Mouse (Mus musculus) liver, embryonic 13.5 days (tissue): ENCODE results near the gene Rnf113a2. TPM values are rescaled to one million over a fixed set of nuclear protein-coding genes. Genes with fewer than 3 reads are reported as not detected.

Experiments
- ATAC-seq: fragments of 200-750 bp; cut with Nextera tagmentation; 2 replicates; pipeline ENCODE4 v1.8.0; 2017; ENCODE audit warnings: low read depth, mild to moderate bottlenecking, moderate number of reproducible peaks, moderate library complexity
- DNase-seq: peaks from one replicate; pipeline ENCODE4 v3.0.0; 2022
- H3K27ac ChIP-seq: fragments of 300-500 bp; sonication (generic); 2 replicates; pipeline ENCODE4 v1.5.1; 2015; ENCODE audit warnings: moderate library complexity, mild to moderate bottlenecking, inconsistent platforms
- H3K27me3 ChIP-seq: fragments of 300-500 bp; sonication (generic); 2 replicates; pipeline ENCODE4 v1.6.1; 2015; ENCODE audit warnings: mild to moderate bottlenecking, inconsistent platforms
- H3K36me3 ChIP-seq: fragments of 300-500 bp; sonication (generic); 2 replicates; pipeline ENCODE4 v1.6.1; 2015; ENCODE audit warnings: mild to moderate bottlenecking, inconsistent platforms
- H3K4me1 ChIP-seq: fragments of 300-500 bp; sonication (generic); replicated peaks from 2 replicates; pipeline ENCODE4 v1.6.1; 2015; ENCODE audit warnings: inconsistent platforms
- H3K4me2 ChIP-seq: fragments of 300-500 bp; sonication (generic); 2 replicates; pipeline ENCODE4 v1.6.1; 2015; ENCODE audit warnings: inconsistent platforms, mild to moderate bottlenecking, moderate library complexity
- H3K4me3 ChIP-seq: fragments of 300-500 bp; sonication (generic); replicated peaks from 2 replicates; pipeline ENCODE4 v1.5.1; 2015; ENCODE audit warnings: mild to moderate bottlenecking, inconsistent platforms
- H3K9ac ChIP-seq: fragments of 300-500 bp; sonication (generic); 2 replicates; pipeline ENCODE4 v1.6.1; 2015; ENCODE audit warnings: mild to moderate bottlenecking, inconsistent platforms
- H3K9me3 ChIP-seq: fragments of 300-500 bp; sonication (generic); replicated peaks from 2 replicates; pipeline ENCODE4 v1.6.1; 2016; ENCODE audit warnings: inconsistent platforms
- WGBS: fragments of 180-500 bp; shearing (Covaris S2); methylation state at CpG from one replicate; pipeline ENCODE4 v1.1.7; 2015; ENCODE audit not compliant: insufficient replicate concordance; 5-methylcytosine and 5-hydroxymethylcytosine counted together
- polyA plus RNA-seq: library from polyadenylated mRNA; unstranded; fragments of >200 nt; fragmentation: Nextera tagmentation; extraction: Ambion mirVana; gene quantifications from 2 replicates; pipeline ENCODE4 v1.2.1, GENCODE M21; 2015

The Rnf113a2 gene
- polyA plus RNA-seq, 1 experiment from 2014 or later, result 15.8 TPM

- Histone ChIP-seq H3K9ac (no peak overlapping the region), H3K4me2 (no peak overlapping the region), H3K27ac (peak overlapping the region; percentile 29; the same call in 1 of the 2 replicates), H3K4me3 (no peak overlapping the region), H3K27me3 (no peaks in the 10 kb centered on the region), H3K9me3 (no peaks in the 10 kb centered on the region), H3K4me1 (peaks cover 23% of the 10 kb centered on the region), H3K36me3 (no peaks in the 10 kb centered on the region)
- DNase-seq, result no peak
- peak; percentile 58 for ATAC-seq
- WGBS, result 74% methylated on average over 14 of the region's 14 CpGs
Observed at GRCm38 (mm10) chr12:84396947-84397679, 19.9 kb upstream of the Rnf113a2 start.

DNA sequence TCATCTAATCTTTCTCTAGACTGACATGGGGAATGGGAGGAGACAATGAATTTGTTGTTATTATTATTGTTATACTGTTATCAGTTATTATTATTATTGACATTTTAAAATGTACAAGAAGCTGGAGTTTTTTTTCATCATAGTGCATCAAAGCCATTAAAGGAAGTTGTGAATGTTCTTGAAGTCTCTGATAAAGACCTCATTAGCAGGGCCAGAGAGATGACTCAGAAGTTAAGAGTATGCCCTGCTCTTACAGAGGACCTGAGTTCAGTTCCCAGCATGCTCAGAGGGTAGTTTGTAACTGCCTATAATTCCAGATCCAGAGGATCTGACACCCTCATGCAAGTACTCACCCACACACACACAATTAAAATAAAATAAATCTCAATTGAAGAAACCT lies 19.3 kb upstream of the Rnf113a2 start:
- peaks cover 23% of the 10 kb centered on the region for H3K4me1 ChIP-seq
- no peaks in the 10 kb centered on the region for H3K27me3 ChIP-seq
- no peak for ATAC-seq
- no peaks in the 10 kb centered on the region for H3K36me3 ChIP-seq
- no peak overlapping the region for H3K4me2 ChIP-seq
- no peak overlapping the region for H3K9ac ChIP-seq
- no peaks in the 10 kb centered on the region for H3K9me3 ChIP-seq
- no peak for DNase-seq
- H3K4me3 ChIP-seq, result no peak overlapping the region
- no peak overlapping the region for H3K27ac ChIP-seq

GRCm38 (mm10) chr12:84398629-84399028 lies 18.4 kb upstream of the Rnf113a2 start:
- ATAC-seq, result no peak
- Histone ChIP-seq H3K27me3 (no peaks in the 10 kb centered on the region), H3K9me3 (no peaks in the 10 kb centered on the region), H3K27ac (no peak overlapping the region), H3K4me1 (peaks cover 23% of the 10 kb centered on the region), H3K36me3 (no peaks in the 10 kb centered on the region), H3K4me3 (no peak overlapping the region), H3K9ac (no peak overlapping the region), H3K4me2 (no peak overlapping the region)
- no peak for DNase-seq
- 79% methylated on average over 5 of the region's 5 CpGs for WGBS

DNA sequence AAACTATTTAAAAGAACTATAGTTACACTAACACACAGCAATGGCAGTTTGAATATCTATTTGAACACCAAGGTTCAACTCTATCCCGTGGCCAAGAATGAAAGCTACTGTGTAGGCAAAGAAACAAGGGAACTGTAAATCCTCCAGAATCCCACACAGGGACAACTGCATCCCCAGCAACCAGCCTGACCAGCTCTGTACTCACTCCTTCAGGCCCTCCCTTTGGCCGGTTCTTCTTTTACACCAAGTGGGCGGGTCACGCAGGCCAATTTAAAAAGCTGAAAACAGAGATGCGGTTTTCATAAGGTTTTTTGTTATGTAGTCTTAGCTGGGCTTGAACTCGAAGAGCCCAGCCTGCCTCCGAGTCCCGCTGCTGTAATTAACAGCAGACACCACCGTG lies 17.9 kb upstream of the Rnf113a2 start:
- 76% methylated on average over 9 of the region's 9 CpGs for WGBS
- Histone ChIP-seq H3K27ac (peak overlapping the region; percentile 68; the same call in 1 of the 2 replicates), H3K9ac (no peak overlapping the region), H3K4me1 (peaks cover 23% of the 10 kb centered on the region), H3K4me3 (no peak overlapping the region), H3K36me3 (no peaks in the 10 kb centered on the region), H3K4me2 (0 out of 2 replicates have a peak overlapping the region, but pooled peaks have one; percentile 1), H3K27me3 (no peaks in the 10 kb centered on the region), H3K9me3 (no peaks in the 10 kb centered on the region)
- ATAC-seq (no peak), DNase-seq (no peak)

- Histone ChIP-seq H3K27ac (peak overlapping the region; percentile 68), H3K4me3 (no peak overlapping the region), H3K9me3 (no peaks in the 10 kb centered on the region), H3K36me3 (no peaks in the 10 kb centered on the region), H3K4me1 (peaks cover 23% of the 10 kb centered on the region), H3K4me2 (0 out of 2 replicates have a peak overlapping the region, but pooled peaks have one; percentile 1), H3K27me3 (no peaks in the 10 kb centered on the region), H3K9ac (no peak overlapping the region)
- ATAC-seq, result no peak
- no peak for DNase-seq
- WGBS, result 63% methylated on average over 9 of the region's 9 CpGs
Observed at GRCm38 (mm10) chr12:84399663-84400062, 17.3 kb upstream of the Rnf113a2 start.

- no peak for DNase-seq
- no peak for ATAC-seq
- peak overlapping the region; percentile 68 for H3K27ac ChIP-seq
- H3K9me3 ChIP-seq, result no peaks in the 10 kb centered on the region
- 67% methylated on average over 3 of the region's 3 CpGs for WGBS
- H3K27me3 ChIP-seq, result no peaks in the 10 kb centered on the region
- H3K4me3 ChIP-seq, result no peak overlapping the region
- no peak overlapping the region for H3K4me2 ChIP-seq
- peaks cover 23% of the 10 kb centered on the region for H3K4me1 ChIP-seq
- no peaks in the 10 kb centered on the region for H3K36me3 ChIP-seq
- H3K9ac ChIP-seq, result no peak overlapping the region
Observed at GRCm38 (mm10) chr12:84400068-84400467, 16.9 kb upstream of the Rnf113a2 start.

- Histone ChIP-seq H3K36me3 (no peaks in the 10 kb centered on the region), H3K9ac (0 out of 2 replicates have a peak overlapping the region, but pooled peaks have one; percentile 15), H3K4me1 (peaks cover 23% of the 10 kb centered on the region), H3K4me2 (no peak overlapping the region), H3K4me3 (no peak overlapping the region), H3K9me3 (no peaks in the 10 kb centered on the region), H3K27me3 (no peaks in the 10 kb centered on the region), H3K27ac (peak overlapping the region; percentile 68)
- WGBS, result 48% methylated on average over 3 of the region's 3 CpGs
- peak; percentile 38 for ATAC-seq
- no peak for DNase-seq
Observed at GRCm38 (mm10) chr12:84400653-84401052, 16.3 kb upstream of the Rnf113a2 start.

DNA sequence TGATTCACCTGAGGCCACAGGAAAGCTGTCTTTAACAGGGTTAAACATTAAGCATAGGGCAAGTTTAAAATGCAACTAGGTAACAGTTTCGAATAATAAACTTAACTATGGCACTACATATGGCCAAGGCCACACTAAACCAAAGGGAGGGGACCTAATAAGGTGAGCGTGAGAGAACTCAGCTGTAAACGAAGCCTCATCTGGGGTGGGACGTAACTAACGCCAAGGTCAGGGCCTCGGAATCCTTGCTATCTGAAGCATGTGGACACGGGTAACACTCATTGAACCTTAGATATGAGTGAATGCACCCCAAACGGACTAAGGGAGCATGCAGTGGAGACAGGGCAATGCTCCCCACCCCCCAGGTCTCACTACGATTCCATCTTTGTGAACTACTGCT lies 14.1 kb upstream of the Rnf113a2 start:
- DNase-seq (no peak), ATAC-seq (0 out of 2 replicates have a peak, but pooled peaks have one; percentile 9)
- no peak overlapping the region for H3K4me3 ChIP-seq
- no peaks in the 10 kb centered on the region for H3K36me3 ChIP-seq
- no peaks in the 10 kb centered on the region for H3K9me3 ChIP-seq
- H3K9ac ChIP-seq, result no peak overlapping the region
- peak overlapping the region; percentile 70 for H3K27ac ChIP-seq
- 61% methylated on average over 9 of the region's 9 CpGs for WGBS
- no peaks in the 10 kb centered on the region for H3K27me3 ChIP-seq
- no peak overlapping the region for H3K4me2 ChIP-seq
- H3K4me1 ChIP-seq, result peaks cover 27% of the 10 kb centered on the region

GRCm38 (mm10) chr12:84404541-84404940 lies 12.5 kb upstream of the Rnf113a2 start:
- no peak overlapping the region for H3K4me3 ChIP-seq
- H3K27me3 ChIP-seq, result 0 out of 2 replicates have a peak, but pooled peaks cover 3% of the 10 kb centered on the region
- no peak for DNase-seq
- no peak for ATAC-seq
- H3K27ac ChIP-seq, result no peak overlapping the region
- H3K9me3 ChIP-seq, result no peaks in the 10 kb centered on the region
- no peak overlapping the region for H3K4me2 ChIP-seq
- no peak overlapping the region for H3K9ac ChIP-seq
- WGBS, result 85% methylated on average over 6 of the region's 6 CpGs
- H3K36me3 ChIP-seq, result no peaks in the 10 kb centered on the region
- H3K4me1 ChIP-seq, result peaks cover 32% of the 10 kb centered on the region

- DNase-seq (no peak), ATAC-seq (no peak)
- Histone ChIP-seq H3K4me2 (no peak overlapping the region; the same call in 1 of the 2 replicates), H3K4me3 (no peak overlapping the region), H3K36me3 (no peaks in the 10 kb centered on the region), H3K9ac (no peak overlapping the region), H3K27me3 (0 out of 2 replicates have a peak, but pooled peaks cover 4% of the 10 kb centered on the region), H3K4me1 (peaks cover 17% of the 10 kb centered on the region), H3K27ac (no peak overlapping the region), H3K9me3 (no peaks in the 10 kb centered on the region)
- WGBS, result 56% methylated on average over 4 of the region's 4 CpGs
Observed at GRCm38 (mm10) chr12:84407259-84407658, 9.7 kb upstream of the Rnf113a2 start.

GRCm38 (mm10) chr12:84407874-84408818 lies 8.8 kb upstream of the Rnf113a2 start:
- H3K27ac ChIP-seq, result peak overlapping the region; percentile 75
- H3K9ac ChIP-seq, result peak overlapping the region; percentile 87
- peak overlapping the region; percentile 98 for H3K4me2 ChIP-seq
- no peaks in the 10 kb centered on the region for H3K36me3 ChIP-seq
- H3K4me1 ChIP-seq, result peaks cover 17% of the 10 kb centered on the region
- 1% methylated on average over 50 of the region's 52 CpGs for WGBS
- H3K4me3 ChIP-seq, result peak overlapping the region; percentile 83
- no peaks in the 10 kb centered on the region for H3K9me3 ChIP-seq
- ATAC-seq (peak; percentile 64), DNase-seq (peak; percentile 32)
- H3K27me3 ChIP-seq, result 0 out of 2 replicates have a peak, but pooled peaks cover 4% of the 10 kb centered on the region
